Mouse (Mus musculus) lung, adult 18-20 months (tissue): ENCODE data around the gene Jak2.

Experiments used
- DNase-seq, 2 experiments: peaks; one replicate each; pipeline ENCODE4 v3.0.0; 2022; ENCODE audit warnings: mixed read lengths in 2 of 2

Gene Jak2

DNA sequence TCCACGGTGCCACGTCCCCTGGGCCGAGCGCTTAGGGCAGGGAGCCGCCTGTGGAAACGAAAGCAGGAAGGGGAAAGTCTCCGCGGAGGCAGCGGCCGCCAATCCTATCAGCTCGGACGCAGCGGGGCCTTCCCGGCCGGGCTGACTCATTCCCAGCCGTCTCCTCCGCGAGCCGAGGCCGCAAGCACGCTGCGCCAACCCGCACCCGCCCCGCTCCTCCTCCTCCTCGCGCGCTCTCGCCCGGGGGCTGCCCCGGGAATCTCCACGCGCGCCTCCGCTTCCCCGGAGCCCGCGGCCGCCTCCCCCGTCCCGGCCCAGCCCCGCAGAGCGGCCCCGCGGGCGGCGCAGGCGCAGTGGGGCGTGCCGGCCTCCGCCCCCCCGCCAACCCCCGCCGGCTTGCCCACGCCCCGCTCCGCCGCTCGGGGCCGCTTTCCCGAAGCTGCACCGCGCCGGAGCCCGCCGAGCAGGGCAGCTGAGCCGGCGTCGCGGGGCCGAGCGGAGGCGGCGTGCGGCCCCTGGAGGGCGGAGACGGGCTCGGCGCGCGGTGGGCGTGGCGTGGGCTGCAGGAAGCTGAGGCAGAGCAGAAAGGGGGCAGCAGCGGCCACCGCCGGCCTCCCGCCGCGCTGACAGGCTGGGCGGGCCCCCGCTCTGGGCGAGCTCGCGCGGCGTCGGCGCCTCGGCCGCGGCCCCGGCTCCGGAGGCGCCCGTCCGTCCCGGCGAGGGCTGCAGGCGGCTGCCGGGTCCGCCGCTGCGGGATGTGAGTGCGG is at the start of gene Jak2:
Gene Jak2 (plus strand): TSS at position 638 of the 767 bp plus-strand sequence.
- DNase-seq, result peak; percentile 94 to 96

- no peak for DNase-seq
Measured at GRCm38 (mm10) chr19:29203337-29203736, 48.3 kb upstream of the Jak2 start.

GRCm38 (mm10) chr19:29204583-29204982 is 47.0 kb upstream of the Jak2 start:
- peak in 1 of 2 experiments; percentile 9 for DNase-seq

DNA sequence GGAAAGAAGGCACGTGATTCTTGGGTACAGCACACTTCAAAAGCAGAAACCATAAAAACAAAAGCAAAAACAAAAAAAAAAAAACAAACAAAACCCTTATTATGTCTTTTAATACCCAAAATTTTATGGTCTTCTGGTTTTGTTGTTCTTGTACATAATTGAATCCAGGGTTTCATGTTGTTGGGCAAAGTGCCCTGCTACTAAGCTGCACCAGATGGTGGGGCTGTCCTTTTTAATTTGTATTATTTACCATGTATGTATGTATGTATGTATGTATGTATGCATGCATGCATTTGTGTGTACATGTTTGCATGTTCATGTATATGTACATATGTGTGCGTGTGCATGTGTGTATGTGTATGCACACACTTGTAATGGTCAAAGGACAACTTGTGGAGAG is 46.4 kb upstream of the Jak2 start:
- DNase-seq, result no peak

- DNase-seq, result peak in 1 of 2 experiments; percentile 16
Measured at GRCm38 (mm10) chr19:29209898-29210297, 41.7 kb upstream of the Jak2 start.

GRCm38 (mm10) chr19:29210319-29210718 is 41.3 kb upstream of the Jak2 start:
- no peak for DNase-seq

DNA sequence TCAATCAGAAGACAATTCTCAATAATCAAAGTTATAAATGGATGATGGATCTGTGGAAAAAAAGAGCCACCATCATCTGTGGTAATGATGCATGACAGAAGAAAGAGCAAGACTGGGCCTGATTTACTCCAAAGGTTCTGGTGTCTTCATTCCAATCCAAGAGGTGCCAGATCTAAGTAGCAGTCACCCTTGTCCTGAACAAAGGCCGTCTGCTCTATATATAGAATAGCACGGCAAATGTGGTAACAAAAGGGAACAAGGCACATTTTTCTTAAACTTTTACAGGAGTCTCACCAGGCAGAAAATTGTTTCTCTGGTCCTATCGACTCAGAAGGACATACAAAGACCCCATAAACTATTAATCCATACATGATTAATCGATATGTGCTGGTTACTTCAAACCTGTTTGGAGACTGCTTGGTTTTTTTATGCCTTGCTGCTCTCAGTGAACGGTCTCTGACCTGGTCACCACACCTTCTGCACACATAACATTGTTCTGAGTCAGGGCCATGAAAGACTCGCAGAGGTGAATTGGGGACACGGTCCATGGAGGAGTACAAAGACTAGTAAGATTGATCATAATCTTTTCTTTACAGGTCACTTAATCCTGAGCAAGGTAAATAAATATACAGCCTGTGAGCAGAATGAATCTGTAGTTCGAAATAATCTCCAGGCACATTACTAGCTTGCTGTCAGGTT is 35.7 kb upstream of the Jak2 start:
- DNase-seq, result no peak

DNA sequence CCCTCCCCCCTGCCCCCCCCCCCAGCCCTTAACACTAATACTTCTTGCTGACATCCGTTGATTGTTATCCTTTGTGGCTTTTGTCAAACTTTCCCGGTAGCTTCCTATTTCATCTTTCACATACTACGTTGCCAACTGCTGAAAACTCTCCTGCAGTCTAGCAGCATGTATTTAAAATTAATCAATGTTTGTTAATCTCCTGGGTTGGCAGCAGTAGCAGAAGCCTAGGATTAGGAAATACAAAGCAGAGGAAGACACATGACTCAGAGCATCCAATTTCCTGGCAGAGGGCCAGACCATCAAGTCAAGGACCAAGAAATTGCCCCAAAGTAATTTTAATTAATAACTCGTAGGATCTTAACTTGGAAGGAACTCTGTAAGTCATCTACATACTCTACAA is 29.8 kb upstream of the Jak2 start:
- no peak for DNase-seq

GRCm38 (mm10) chr19:29224968-29225367 is 26.7 kb upstream of the Jak2 start:
- no peak for DNase-seq

DNA sequence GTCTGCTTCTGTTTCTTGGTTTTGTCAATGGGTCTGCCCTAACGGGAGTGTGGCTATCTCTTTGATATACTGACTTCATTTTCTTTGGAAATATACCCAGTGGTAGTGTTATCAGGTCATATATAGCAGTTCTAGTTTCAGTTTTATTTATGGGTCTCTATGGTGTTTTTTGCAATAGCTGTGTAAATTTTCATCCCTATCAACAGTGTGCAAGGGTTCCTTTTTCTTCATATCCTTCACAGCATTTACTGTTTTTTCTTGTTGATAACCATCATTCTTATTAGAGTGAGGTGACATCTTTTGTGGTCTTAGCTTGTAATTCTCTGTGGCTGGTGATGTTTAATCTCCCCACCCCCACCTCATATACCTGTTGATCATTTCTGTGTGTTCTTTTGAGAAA is 24.6 kb upstream of the Jak2 start:
- no peak for DNase-seq

- no peak for DNase-seq
Measured at GRCm38 (mm10) chr19:29227941-29228590, 23.6 kb upstream of the Jak2 start.

DNA sequence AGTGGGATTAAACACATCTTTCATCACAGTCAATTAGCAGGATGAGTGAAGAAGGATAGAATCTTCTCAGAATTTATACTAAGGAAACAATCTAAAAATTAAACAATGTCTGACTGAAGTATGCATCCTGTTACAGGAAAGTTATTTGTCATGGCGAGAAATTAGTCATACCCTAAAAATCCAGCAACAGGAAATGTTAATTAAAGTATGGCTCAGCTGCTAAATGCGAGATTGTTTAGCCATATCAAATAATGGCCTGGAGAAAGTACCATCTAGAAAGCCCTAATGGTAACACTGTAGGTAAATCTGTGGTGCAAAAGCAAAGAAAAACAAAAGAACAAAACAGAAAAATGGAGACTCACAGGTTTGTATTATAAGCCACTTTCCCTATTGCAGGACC is 22.6 kb upstream of the Jak2 start:
- no peak for DNase-seq

DNA sequence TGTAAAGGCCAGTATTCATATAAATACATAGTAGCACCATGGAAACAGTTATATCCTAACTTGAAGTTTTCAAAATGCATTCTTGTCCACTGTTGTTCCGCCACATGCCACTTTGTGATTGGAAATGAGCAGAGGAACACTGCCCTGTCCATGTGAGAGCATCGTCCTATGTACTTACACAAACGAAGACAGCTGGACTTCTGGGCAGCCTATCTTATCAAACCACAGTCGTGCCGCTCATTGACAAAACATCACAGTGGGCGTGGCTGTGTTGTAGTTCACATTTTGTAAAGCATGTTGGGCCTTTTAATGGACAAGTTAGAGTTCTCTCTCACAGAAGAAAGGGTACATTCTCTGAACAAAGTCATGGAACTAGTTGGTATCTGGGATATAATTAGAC is 18.9 kb upstream of the Jak2 start:
- no peak for DNase-seq

GRCm38 (mm10) chr19:29236658-29237385 is 14.8 kb upstream of the Jak2 start:
- no peak for DNase-seq

- no peak for DNase-seq
Measured at GRCm38 (mm10) chr19:29238171-29238570, 13.5 kb upstream of the Jak2 start.

DNA sequence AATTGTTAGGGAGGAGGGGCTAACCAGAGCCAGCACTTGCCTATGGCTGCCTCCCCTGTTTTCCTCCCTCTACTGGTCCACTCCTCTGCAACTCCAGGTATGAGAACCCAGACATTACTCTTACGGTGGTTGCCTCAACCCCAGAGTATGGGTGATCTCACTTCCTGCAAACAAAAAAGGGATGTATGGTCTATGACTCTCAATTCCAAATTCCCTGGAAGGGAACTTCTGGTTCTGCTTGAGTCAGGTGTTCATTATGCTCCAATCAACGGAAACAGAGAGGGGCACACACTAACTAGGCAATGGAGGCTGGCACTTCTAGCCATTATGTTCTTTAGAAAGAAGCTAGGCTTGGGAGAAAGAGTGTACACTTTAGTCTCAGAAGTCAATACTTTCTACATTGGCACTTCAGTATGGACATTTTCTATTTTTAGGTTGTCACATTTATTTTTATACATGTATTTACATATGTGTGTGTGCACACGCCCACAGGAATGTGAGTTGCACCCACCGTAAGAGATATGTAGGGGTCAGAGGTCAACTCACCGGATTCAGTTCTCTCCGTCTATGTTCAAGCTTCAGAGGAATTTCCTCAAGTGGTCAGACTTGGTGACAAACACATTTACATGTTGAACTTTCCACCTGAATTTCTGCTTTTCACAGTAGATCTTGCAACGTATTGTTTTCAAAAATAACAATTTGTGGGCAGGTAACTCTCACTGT is 12.0 kb upstream of the Jak2 start:
- no peak for DNase-seq

GRCm38 (mm10) chr19:29240676-29241075 is 11.0 kb upstream of the Jak2 start:
- DNase-seq, result no peak

DNA sequence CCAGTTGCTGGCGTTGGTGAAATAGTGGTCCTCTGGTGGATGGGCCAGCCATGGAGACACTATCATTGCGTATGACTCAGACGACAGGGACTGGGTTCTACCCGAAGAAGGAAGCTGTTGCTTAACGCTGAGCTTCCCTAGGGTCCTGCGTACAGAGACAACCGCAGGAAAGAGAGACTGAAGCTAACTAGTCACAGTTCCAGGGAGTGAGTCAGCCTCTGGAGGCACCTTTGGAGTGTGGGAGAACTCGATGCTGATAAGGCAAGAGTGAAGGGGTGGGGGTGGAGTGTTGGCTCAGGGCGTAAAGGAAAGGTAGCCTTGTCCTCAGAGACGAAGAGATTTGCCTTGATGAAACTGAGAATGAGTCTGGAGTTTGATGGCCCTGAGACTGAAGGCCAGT is 10.0 kb upstream of the Jak2 start:
- no peak for DNase-seq

DNA sequence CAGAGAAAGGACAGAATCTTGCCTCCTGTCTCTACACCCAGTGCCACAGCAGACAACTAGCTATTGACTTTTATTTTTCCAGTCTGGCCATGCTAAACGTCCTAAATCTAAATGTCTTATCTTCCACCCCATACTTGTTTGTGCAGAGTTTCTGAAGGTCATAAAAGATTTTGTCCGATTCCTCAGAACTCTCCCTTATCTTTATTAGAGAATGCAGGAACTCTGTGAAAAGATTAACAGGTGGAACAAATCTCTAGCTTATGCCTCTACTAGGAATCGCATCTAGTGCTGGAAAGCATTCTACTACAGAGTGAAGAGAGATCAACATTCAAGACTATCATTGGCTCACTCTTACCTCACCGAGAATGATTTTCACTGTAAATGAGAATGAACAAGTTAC is 1.7 kb upstream of the Jak2 start:
- DNase-seq, result no peak

DNA sequence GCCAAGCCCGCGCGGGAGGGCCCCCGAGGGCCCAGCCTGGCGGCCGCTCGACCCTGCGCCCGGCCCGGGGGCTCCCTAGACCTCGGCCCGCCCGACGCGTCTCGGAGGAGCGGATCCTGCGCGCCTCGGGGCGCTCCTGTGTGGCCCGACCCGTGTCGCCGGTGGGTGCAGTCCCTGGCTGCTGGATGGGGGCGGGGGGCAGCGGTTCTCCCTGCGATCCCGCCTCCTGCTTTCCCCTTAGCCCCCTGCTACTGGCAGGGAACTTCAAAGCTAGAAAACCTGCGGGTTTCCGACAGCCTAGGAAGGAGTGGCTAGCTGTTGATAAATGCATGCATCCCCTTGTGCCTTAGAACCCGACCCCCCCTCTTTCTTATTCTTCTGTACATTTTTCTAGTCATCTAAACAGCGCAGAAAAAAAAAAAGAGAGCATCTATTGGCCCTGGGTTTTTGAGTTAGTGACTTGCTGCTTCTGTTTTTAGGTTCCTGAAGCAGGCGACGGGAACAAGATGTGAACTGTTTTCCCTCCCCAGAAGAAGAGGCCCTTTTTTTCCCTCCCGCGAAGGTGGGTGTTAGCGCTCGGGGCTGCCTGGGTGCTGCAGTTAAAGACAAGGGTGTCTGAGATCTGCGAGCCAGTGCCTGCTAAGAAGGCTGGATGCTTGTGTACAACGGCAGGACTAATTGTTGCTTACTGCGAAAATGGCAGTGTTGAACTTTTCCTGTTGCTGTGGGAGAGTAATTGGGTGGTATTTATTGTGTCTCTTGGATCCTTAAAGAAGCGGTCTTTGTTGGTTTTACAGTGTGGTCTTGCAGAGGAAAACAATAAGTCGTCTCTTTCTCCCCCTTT is 552 bp downstream of the Jak2 start:
- DNase-seq, result peak in 1 of 2 experiments; percentile 33

DNA sequence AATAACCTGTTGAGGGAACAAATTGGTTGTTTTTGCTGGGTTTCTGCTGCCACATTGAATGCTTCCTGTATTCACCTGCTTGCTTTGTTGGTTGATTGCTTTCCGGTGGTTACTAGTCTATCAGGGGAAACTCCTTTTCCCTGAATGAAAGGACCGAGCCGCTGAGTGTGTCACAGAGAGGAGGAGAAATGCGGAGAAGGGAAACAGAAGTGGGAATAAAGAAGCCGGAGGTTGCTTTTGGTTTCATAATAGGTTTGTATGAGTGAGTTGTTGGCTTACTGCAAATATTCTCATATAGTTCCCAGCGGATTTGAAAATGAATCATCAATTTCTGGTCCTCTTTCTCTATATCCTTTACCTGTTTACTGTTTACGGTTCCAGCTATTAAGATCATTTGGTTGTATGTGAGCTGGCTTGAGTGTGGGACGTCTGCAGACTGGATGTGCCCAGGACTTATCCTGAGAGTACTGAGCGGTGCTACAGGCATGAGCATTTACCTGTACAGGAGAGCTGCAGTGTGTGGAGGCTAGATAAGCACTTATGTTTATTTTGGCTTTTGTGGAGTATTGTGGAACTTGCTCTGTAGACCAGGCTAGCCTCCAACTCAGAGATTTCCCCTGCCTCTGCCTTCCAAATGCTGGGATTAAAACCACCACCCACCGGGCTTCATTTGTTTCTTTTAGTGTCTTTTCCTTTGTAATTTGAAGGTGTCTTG is 1.4 kb downstream of the Jak2 start:
- DNase-seq, result no peak
